In the genomic region with DNA sequence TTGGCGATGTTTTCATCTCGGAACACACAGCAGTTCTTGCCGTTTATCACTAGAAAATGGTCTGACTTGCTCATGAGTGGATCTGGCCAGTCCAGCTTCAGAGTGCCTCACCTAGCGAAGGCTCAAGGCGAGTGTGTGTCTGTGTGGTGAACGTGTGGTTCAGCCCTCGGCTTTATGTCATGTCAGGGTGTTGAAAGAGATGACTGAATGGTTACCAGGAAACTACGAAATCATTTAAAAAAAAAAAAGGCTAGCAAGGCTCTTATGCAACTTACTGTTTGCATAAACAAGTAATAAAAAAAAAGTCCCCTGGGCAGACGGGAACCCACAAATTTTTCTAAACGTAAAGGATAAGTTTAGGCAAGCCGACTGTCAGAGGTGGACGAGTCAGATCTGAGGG, we compare ENCODE assay signal across 23 mouse cellular contexts. TPM values are rescaled to one million over a fixed set of nuclear protein-coding genes. Genes with fewer than 3 reads are reported as not detected.
DNase-seq lines count a peak whose midpoint lies in the region; ATAC-seq and TF ChIP-seq lines count a peak whose summit lies in the region.
"Had no signal": no experiment of that assay in that cellular context is flagged by ENCODE, and none has a peak within 500 bp of the region (broad histone marks: within the 10 kb centered on the region; RNA-seq: fewer than 3 reads in every experiment).

Gene Hcar2, minus strand, starts transcription at position 135 of the 400 bp plus-strand sequence.

- DNase-seq in limb, embryonic 10.5 days (ENCODE audit: low spot score): no peak
- no peak for DNase-seq in right cerebral cortex, postnatal 25 days
- no peak for DNase-seq in right cerebral cortex, postnatal 10 days (ENCODE audit: low spot score in 2 of 2)
- DNase-seq in spleen, postnatal 4 days (ENCODE audit: low spot score in 2 of 2): no peak
- DNase-seq: adrenal gland, postnatal 25 days; B cell, adult 2 months; cerebellum, adult 9-11 months; heart, adult 18-20 months; liver, embryonic 13.5 days; thymus, adult 2 months had no signal

- no peak within 1 kb of the TSS for H3ac ChIP-seq in C2C12 (ENCODE audit: control insufficient read depth, insufficient read length, low read depth)

- peak within 1 kb of the TSS; percentile 27; the same call in 1 of the 2 replicates for H3K27ac ChIP-seq in limb, embryonic 15.5 days
- H3K27ac ChIP-seq in limb, embryonic 10.5 days: no peak within 1 kb of the TSS
- H3K27ac ChIP-seq: hindbrain, embryonic 14.5 days; kidney, postnatal 0 days; liver, embryonic 13.5 days; neural tube, embryonic 15.5 days had no signal

- 0 out of 2 replicates have a peak within 1 kb of the TSS, but pooled peaks have one; percentile 2 for H3K4me2 ChIP-seq in limb, embryonic 15.5 days
- H3K4me2 ChIP-seq: hindbrain, embryonic 14.5 days; liver, embryonic 13.5 days; neural tube, embryonic 15.5 days had no signal

- no peaks in the 10 kb centered on the region for H3K27me3 ChIP-seq in limb, embryonic 15.5 days
- H3K27me3 ChIP-seq in limb, embryonic 10.5 days (ENCODE audit: low read depth, poor library complexity, severe bottlenecking): no peaks in the 10 kb centered on the region
- H3K27me3 ChIP-seq in C2C12 (ENCODE audit: control insufficient read depth, insufficient read depth, insufficient read length): no peaks in the 10 kb centered on the region
- H3K27me3 ChIP-seq: liver, embryonic 13.5 days; neural tube, embryonic 15.5 days had no signal

- no peaks in the 10 kb centered on the region for H3K79me2 ChIP-seq in C2C12 (ENCODE audit: control insufficient read depth, insufficient read depth)

- no peak for ATAC-seq in limb, embryonic 15.5 days (ENCODE audit: insufficient number of reproducible peaks, low FRiP score, low TSS enrichment, low read depth)
- peak; percentile 74 for ATAC-seq in common myeloid progenitor, adult 5-6 weeks (replicated peaks; ENCODE audit: low read depth, poor library complexity, severe bottlenecking)
- ATAC-seq in megakaryocyte, adult 5-6 weeks (ENCODE audit: poor library complexity, severe bottlenecking): peak; percentile 92
- ATAC-seq: intestine, postnatal 0 days had no signal

- H3K4me3 ChIP-seq in limb, embryonic 15.5 days: no peak within 1 kb of the TSS
- no peak within 1 kb of the TSS for H3K4me3 ChIP-seq in limb, embryonic 10.5 days
- no peak within 1 kb of the TSS for H3K4me3 ChIP-seq in C2C12 (ENCODE audit: insufficient read depth, poor library complexity, severe bottlenecking)
- H3K4me3 ChIP-seq: liver, embryonic 13.5 days; neural tube, embryonic 15.5 days had no signal

- TF ChIP-seq CTCF in C2C12 (IDR thresholded peaks at IDR 0.05; ENCODE audit: control insufficient read depth, insufficient read depth, insufficient read length): no peak

- no peaks in the 10 kb centered on the region for H3K36me3 ChIP-seq in limb, embryonic 15.5 days
- H3K36me3 ChIP-seq in limb, embryonic 10.5 days: no peaks in the 10 kb centered on the region
- H3K36me3 ChIP-seq in C2C12 (ENCODE audit: control insufficient read depth, insufficient read depth): no peaks in the 10 kb centered on the region
- H3K36me3 ChIP-seq: liver, embryonic 13.5 days; neural tube, embryonic 15.5 days had no signal

- no peaks in the 10 kb centered on the region for H3K9me3 ChIP-seq in limb, embryonic 15.5 days
- H3K9me3 ChIP-seq in limb, embryonic 10.5 days (replicated peaks): no peaks in the 10 kb centered on the region
- H3K9me3 ChIP-seq: liver, embryonic 13.5 days; neural tube, embryonic 15.5 days had no signal

- WGBS in limb, embryonic 15.5 days: 66% methylated on average over 12 of the region's 12 CpGs
- 86% methylated on average over 12 of the region's 12 CpGs for WGBS in limb, embryonic 10.5 days

- no peak within 1 kb of the TSS for H3K9ac ChIP-seq in limb, embryonic 15.5 days
- H3K9ac ChIP-seq: hindbrain, embryonic 14.5 days; liver, embryonic 13.5 days; neural tube, embryonic 15.5 days had no signal

- H3K4me1 ChIP-seq in limb, embryonic 15.5 days: peaks cover 7% of the 10 kb centered on the region; the same call in 1 of the 2 replicates
- H3K4me1 ChIP-seq in limb, embryonic 10.5 days: no peaks in the 10 kb centered on the region
- H3K4me1 ChIP-seq: neural tube, embryonic 15.5 days had no signal

- no peaks in the 10 kb centered on the region for H3K79me3 ChIP-seq in C2C12 (ENCODE audit: low read depth)

TF ChIP-seq in C2C12, 6 proteins besides CTCF, POLR2A, EP300 and RAD21:
- TF ChIP-seq USF1 (IDR thresholded peaks at IDR 0.05; ENCODE audit: low read depth) (no peak), MYOG (IDR thresholded peaks at IDR 0.05; ENCODE audit: control insufficient read depth, extremely low read depth, insufficient read length) (no peak), MYOD1 (IDR thresholded peaks at IDR 0.05; ENCODE audit: control insufficient read depth, insufficient read length, low read depth) (no peak), FOSL1 (IDR thresholded peaks at IDR 0.05; ENCODE audit: insufficient read depth, low read length, poor library complexity, severe bottlenecking) (no peak), MAX (IDR thresholded peaks at IDR 0.05) (no peak), CEBPB (IDR thresholded peaks at IDR 0.05; ENCODE audit: low read depth) (peak; percentile 3)
TF ChIP-seq in C2C12: peak in this region for 1.

RNA-seq across cellular contexts. Expression of gene Hcar2, which starts in this region (rescaled TPM):
- 9.0 and 9.4 TPM in 2 replicates for polyA plus RNA-seq in limb, embryonic 15.5 days (2015; fragmentation: Nextera tagmentation; extraction: Ambion mirVana)
- polyA plus RNA-seq in limb, embryonic 10.5 days (2016; fragmentation: Nextera tagmentation; extraction: Ambion mirVana): not detected in 2 replicates
- not detected for polyA plus RNA-seq in C2C12 (2012; fragmentation: generic; extraction: Trizol)
- total RNA-seq in common myeloid progenitor, adult 5-6 weeks (2017): 3.6 and 4.3 TPM in 2 replicates
- total RNA-seq in megakaryocyte, adult 5-6 weeks (2015): 10.8 and 20.9 TPM in 2 replicates
- 6.7 and 8.1 TPM in 2 replicates for total RNA-seq in megakaryocyte, adult 5-6 weeks (2017)
- total RNA-seq: ES-E14; left cerebral cortex, postnatal 10 days had no signal
- polyA plus RNA-seq: embryonic facial prominence, embryonic 11.5 days; forebrain, embryonic 11.5 days; heart, embryonic 16.5 days; hindbrain, embryonic 14.5 days; kidney, postnatal 0 days had no signal
